Mouse (Mus musculus) E14TG2a.4 (cell line): ENCODE data around the gene Psme1.
A peak's percentile ranks its signal among the peaks of the same experiment; 100 is the strongest.

Experiments used
- H3K27me3 ChIP-seq: 2 replicates; pipeline ENCODE4 v1.6.1; 2014; ENCODE audit warnings: low read length, control low read depth; ENCODE audit not compliant: insufficient read depth
- H3K36me3 ChIP-seq: 2 replicates; pipeline ENCODE4 v1.6.1; 2014; ENCODE audit warnings: low read length, control low read depth; ENCODE audit not compliant: insufficient read depth
- H3K4me1 ChIP-seq: replicated peaks from 2 replicates; pipeline ENCODE4 v1.6.1; 2014; ENCODE audit warnings: low read depth, low read length, control low read depth
- H3K4me3 ChIP-seq: replicated peaks from 2 replicates; pipeline ENCODE4 v1.5.1; 2014; ENCODE audit warnings: mild to moderate bottlenecking, low read length
- H3K9me3 ChIP-seq: 2 replicates; pipeline ENCODE4 v1.6.1; 2014; ENCODE audit warnings: low read length, control low read depth
- CTCF ChIP-seq: conservative IDR thresholded peaks from 2 replicates; pipeline ENCODE4 v1.5.1; 2014; ENCODE audit warnings: low read length
- NANOG ChIP-seq: IDR thresholded peaks from 2 replicates; pipeline ENCODE4 v1.6.1; 2014; ENCODE audit warnings: borderline replicate concordance, low read length, mixed read lengths
- POU5F1 ChIP-seq: IDR thresholded peaks from 2 replicates; pipeline ENCODE4 v1.6.1; 2014; ENCODE audit warnings: low read length, borderline replicate concordance

Gene Psme1

DNA sequence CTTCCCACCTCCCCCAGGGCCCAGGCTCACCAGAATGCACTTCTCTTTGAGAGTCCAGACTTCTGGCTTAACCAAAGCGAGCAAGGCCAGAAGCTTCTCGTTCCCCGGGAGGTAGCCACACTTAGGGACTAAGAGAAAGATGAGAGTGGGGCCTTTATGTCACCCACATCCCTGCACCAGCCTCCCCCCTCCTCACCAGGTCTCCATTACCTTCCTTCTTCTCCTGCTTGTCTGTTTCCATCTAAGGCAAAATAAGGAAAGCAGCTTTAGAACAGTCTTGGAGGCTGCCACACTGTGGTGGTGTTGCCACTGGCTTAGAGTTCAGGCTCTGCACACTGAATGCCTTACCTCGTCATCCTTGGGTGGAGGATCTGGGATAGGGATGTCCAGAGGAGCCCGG, 11.3 kb downstream of the Psme1 start:
- Histone ChIP-seq H3K4me3 (no peak overlapping the region), H3K36me3 (peaks cover 33% of the 10 kb centered on the region), H3K4me1 (peaks cover 60% of the 10 kb centered on the region), H3K9me3 (no peaks in the 10 kb centered on the region), H3K27me3 (peaks cover 5% of the 10 kb centered on the region)
- TF ChIP-seq POU5F1: no peak
- no peak for TF ChIP-seq CTCF
- TF ChIP-seq NANOG: no peak

DNA sequence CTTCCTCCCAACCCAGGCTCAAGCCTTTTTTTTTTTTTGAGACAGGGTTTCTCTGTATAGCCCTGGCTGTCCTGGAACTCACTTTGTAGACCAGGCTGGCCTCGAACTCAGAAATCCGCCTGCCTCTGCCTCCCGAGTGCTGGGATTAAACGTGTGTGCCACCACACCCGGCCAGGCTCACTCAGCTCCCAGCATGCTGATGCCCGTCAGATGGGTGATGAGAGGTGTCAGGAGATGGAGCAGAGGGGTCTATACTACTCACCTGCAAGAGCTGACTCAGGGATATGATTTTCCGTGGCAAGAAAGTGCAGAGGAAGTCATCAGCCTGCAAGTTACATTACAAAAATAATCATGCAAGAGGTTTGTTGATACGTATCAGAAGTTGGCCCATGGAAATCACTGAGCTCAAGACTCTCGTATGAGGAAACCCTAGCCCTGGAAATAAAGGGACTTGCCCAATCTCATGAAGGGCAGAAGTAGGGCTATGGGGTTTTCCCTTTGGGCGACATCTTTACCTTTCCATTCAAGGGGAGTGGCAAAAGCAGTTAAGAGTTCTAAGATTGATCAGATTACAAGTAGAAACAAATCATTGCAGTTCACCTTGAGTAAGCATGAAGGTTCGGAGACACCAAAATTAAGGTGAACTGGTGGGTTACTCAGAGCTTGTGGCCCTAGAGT, 12.0 kb downstream of the Psme1 start:
- H3K9me3 ChIP-seq: no peaks in the 10 kb centered on the region
- peaks cover 40% of the 10 kb centered on the region for H3K36me3 ChIP-seq
- peak overlapping the region; percentile 99 for H3K4me3 ChIP-seq
- TF ChIP-seq CTCF (no peak), NANOG (no peak), POU5F1 (no peak)
- peaks cover 54% of the 10 kb centered on the region for H3K4me1 ChIP-seq
- H3K27me3 ChIP-seq: no peaks in the 10 kb centered on the region

DNA sequence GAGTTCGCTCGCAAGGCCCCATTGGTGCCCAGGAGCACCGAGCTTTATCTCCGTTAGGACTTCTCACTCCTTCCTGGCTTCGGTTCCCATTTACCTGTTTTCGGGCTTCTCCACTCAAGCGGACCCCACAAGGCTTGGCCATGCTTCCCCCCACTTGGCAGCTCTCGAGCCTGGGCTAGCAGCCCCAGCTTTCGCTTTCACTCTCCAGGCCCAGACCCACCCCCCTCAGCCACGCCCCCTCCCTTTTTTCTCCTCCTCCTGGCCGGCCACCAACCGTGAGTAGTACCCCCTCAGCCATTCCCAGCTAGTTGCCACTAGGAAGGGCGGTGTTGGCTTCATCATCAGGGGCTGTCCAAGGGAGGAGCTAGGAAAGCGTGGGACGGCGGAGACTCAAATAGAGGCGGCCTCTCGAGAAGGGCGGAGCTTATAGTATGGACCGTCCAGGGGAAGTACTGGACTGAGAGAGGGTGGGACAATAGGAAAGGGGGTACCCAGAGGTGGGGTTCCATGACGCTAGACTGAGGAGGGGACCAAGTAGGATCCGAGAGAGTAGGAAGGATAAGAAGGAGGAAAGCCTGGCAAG, 12.9 kb downstream of the Psme1 start, which contains the start of gene Psme2:
Gene Psme2 (minus strand): TSS at position 366 of the 583 bp plus-strand sequence.
- Histone ChIP-seq H3K4me3 (peak within 1 kb of the TSS; percentile 99), H3K9me3 (no peaks in the 10 kb centered on the region)

DNA sequence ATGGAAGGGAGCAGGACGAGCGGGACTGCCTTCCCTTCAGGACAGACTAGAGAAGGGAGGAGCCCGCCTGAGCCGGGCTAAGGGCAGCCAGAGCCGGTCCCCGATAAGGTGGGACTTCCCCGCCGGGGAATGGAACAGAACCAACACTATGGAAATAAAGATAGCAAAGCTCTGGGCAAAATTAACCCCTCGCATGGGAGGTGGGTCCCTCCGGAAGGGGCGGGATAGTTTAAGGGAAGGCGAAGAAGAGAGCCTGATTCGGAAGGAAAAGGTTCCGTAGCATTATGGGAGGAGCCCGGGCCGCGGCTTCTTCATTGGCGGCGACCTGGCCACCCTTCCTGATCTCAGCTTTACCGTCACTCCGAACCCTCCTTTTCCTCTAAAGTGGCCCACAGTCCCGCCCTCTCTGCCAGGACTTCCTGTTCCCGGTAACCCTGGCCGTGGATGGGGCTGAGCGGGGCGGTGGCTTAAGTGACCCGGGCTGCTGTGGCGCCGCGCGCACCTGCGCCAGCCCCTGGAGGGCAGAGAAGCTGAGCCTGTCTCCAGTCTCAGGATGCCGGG, 13.5 kb downstream of the Psme1 start, which contains the start of gene Rnf31:
Gene Rnf31 (plus strand): TSS at position 378 of the 561 bp plus-strand sequence.
- no peaks in the 10 kb centered on the region for H3K9me3 ChIP-seq
- H3K27me3 ChIP-seq: no peaks in the 10 kb centered on the region
- peak within 1 kb of the TSS; percentile 99 for H3K4me3 ChIP-seq
- TF ChIP-seq POU5F1 (no peak), CTCF (no peak), NANOG (no peak)
- H3K36me3 ChIP-seq: peaks cover 55% of the 10 kb centered on the region
- H3K4me1 ChIP-seq: peaks cover 49% of the 10 kb centered on the region

More for the DNA sequence above, 12.9 kb downstream of the Psme1 start, which contains the start of gene Psme2:
- Histone ChIP-seq H3K36me3 (peaks cover 49% of the 10 kb centered on the region), H3K4me1 (peaks cover 49% of the 10 kb centered on the region), H3K27me3 (no peaks in the 10 kb centered on the region)
- TF ChIP-seq CTCF (no peak), POU5F1 (no peak)

DNA sequence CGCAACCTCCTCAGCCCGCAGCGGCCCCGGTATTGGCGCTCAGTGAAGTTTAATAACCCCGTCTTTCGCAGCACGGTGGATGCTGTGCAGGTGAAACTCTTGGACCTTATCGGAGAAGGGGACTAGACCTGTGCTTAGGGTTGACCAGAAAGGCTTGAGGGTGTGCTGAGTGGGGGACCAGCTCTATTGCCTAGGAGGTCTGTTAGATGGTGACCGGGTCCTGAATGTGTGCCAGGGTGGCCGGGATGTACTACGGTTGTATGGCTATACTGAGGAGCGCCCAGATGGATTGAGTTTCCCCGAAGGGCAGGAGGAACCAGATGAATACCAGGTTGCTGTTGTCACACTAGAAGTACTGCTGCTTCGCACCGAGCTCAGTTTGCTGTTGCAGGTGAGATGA, 14.3 kb downstream of the Psme1 start:
- peaks cover 52% of the 10 kb centered on the region for H3K4me1 ChIP-seq
- H3K4me3 ChIP-seq: peak overlapping the region; percentile 99
- peaks cover 59% of the 10 kb centered on the region for H3K36me3 ChIP-seq
- TF ChIP-seq POU5F1: no peak
- TF ChIP-seq NANOG: no peak
- TF ChIP-seq CTCF: no peak
- no peaks in the 10 kb centered on the region for H3K27me3 ChIP-seq
- H3K9me3 ChIP-seq: no peaks in the 10 kb centered on the region

DNA sequence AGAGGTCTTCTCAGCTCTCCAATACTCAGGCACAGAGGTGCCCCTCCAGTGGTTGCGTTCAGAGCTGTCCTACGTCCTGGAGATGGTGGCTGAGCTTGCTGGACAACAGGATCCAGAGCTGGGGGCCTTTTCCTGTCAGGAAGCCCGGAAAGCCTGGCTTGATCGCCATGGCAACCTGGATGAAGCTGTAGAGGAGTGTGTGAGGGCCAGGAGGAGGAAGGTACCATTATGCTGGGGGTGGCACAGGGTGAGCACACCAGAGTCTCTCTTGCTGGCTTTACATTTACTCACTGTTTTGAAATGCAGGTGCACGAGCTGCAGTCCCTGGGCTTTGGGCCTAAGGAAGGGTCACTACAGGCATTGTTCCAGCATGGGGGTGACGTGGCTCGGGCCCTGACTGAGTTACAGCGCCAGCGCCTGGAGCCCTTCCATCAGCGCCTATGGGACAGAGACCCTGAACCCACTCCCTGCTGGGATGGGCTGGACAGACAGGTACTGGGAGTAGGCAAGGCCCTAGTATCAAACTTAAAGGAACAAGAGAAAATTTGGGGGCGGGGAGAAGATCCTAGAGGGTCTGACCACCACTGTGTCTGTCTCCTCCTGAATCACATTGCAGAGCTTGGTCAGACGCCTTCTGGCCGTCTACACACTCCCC, 18.2 kb downstream of the Psme1 start:
- H3K4me3 ChIP-seq: no peak overlapping the region
- TF ChIP-seq POU5F1 (no peak), NANOG (no peak), CTCF (no peak)
- no peaks in the 10 kb centered on the region for H3K27me3 ChIP-seq
- H3K36me3 ChIP-seq: peaks cover 79% of the 10 kb centered on the region
- no peaks in the 10 kb centered on the region for H3K9me3 ChIP-seq
- H3K4me1 ChIP-seq: peaks cover 46% of the 10 kb centered on the region

DNA sequence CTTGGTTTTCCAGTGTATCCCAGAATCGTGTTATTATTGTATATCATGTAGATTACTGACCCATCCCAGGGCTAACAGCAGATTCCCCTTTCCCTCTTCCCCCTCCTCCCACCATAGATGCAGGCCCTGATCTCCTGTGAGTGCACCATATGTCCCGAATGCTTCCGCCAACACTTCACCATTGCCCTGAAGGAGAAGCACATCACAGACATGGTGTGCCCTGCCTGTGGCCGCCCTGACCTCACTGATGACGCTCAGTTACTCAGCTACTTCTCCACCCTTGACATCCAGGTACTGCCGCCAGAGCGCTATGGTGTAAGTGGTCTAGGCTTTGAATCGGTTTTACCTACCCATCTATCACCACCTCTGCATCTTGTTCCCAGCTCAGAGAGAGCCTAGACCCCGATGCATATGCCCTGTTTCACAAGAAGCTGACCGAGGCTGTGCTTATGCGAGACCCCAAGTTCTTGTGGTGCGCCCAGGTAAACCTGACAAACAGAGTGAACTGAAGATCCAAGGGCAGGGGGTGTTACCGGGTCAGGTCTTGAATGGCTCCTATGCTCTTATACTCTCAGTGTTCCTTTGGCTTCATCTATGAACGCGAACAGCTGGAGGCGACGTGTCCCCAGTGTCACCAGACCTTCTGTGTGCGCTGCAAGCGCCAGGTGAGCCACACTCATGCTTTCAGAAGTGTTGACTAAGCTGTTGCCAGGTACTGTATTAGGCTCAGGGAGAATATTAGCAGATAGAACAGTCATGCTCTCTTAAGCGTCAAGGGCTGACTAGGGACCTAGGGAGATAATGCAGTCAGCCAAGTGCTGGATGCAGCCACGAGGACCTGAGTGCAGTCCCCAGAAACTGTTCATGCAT, 20.8 kb downstream of the Psme1 start:
- peaks cover 97% of the 10 kb centered on the region for H3K36me3 ChIP-seq
- peaks cover 55% of the 10 kb centered on the region for H3K4me1 ChIP-seq
- H3K9me3 ChIP-seq: no peaks in the 10 kb centered on the region
- H3K27me3 ChIP-seq: no peaks in the 10 kb centered on the region
- no peak overlapping the region for H3K4me3 ChIP-seq
- TF ChIP-seq NANOG (no peak), POU5F1 (no peak), CTCF (no peak)

DNA sequence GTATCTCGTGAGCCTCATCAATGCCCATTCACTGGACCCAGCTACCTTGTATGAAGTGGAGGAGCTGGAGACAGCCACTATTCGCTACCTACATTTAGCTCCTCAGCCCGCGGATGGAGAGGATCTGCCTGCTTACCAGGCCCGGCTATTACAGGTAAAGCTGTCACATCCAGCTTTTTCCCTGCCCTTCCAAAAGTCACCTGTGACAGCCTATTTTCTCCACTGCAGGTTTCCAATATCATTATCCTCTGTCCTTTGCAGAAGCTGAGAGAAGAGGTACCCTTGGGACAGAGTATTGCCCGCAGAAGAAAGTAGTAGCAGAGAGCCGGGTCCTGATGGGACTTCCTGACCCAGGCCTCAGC, 25.3 kb downstream of the Psme1 start, which contains the start of gene Irf9:
Gene Irf9 (plus strand): TSS at position 301 of the 362 bp plus-strand sequence.
- Histone ChIP-seq H3K36me3 (peaks cover 84% of the 10 kb centered on the region), H3K9me3 (no peaks in the 10 kb centered on the region), H3K4me1 (peaks cover 80% of the 10 kb centered on the region), H3K4me3 (peak within 1 kb of the TSS; percentile 74), H3K27me3 (no peaks in the 10 kb centered on the region)
- TF ChIP-seq NANOG (no peak), CTCF (no peak), POU5F1 (no peak)
